Mouse (Mus musculus) forebrain, embryonic 11.5 days (tissue): Measurements from ENCODE around the gene Arl8b. TPM values are rescaled to one million over a fixed set of nuclear protein-coding genes. Genes with fewer than 3 reads are reported as not detected.
A peak's percentile ranks its signal among the peaks of the same experiment; 100 is the strongest.
"Not testable (repeated sequence)": the region's sequence is repeated elsewhere in the genome, so short reads cannot be mapped to it uniquely, and the experiment has no call there.

Experiments used
- ATAC-seq: fragments of 200-750 bp; cut with Nextera tagmentation; replicated peaks from 2 replicates; pipeline ENCODE4 v1.8.0; 2017; ENCODE audit warnings: moderate TSS enrichment; ENCODE audit not compliant: low FRiP score
- DNase-seq: peaks from one replicate; pipeline ENCODE4 v3.0.0-alpha.2; 2017; ENCODE audit warnings: low spot score
- H3K27ac ChIP-seq: fragments of 300-500 bp; sonication (generic); 2 replicates; pipeline ENCODE4 v1.5.1; 2014; ENCODE audit warnings: low read depth, low read length
- H3K27me3 ChIP-seq: fragments of 300-500 bp; sonication (generic); 2 replicates; pipeline ENCODE4 v1.6.1; 2014; ENCODE audit warnings: mild to moderate bottlenecking, low read length, mixed read lengths; ENCODE audit not compliant: control insufficient read depth, insufficient read depth
- H3K36me3 ChIP-seq: fragments of 300-500 bp; sonication (generic); 2 replicates; pipeline ENCODE4 v1.6.1; 2014; ENCODE audit warnings: mild to moderate bottlenecking, low read length, moderate library complexity, mixed read lengths; ENCODE audit not compliant: control insufficient read depth, insufficient read depth
- H3K4me1 ChIP-seq: fragments of 300-500 bp; sonication (generic); replicated peaks from 2 replicates; pipeline ENCODE4 v1.6.1; 2014; ENCODE audit warnings: low read length, mixed read lengths; ENCODE audit not compliant: control insufficient read depth, insufficient read depth
- H3K4me2 ChIP-seq: fragments of 300-500 bp; sonication (generic); 2 replicates; pipeline ENCODE4 v1.6.1; 2014; ENCODE audit warnings: low read depth, mild to moderate bottlenecking, low read length, moderate library complexity, mixed read lengths; ENCODE audit not compliant: severe bottlenecking
- H3K4me3 ChIP-seq: fragments of 300-500 bp; sonication (generic); 2 replicates; pipeline ENCODE4 v1.5.1; 2014; ENCODE audit warnings: low read depth, low read length
- H3K9ac ChIP-seq: fragments of 300-500 bp; sonication (generic); 2 replicates; pipeline ENCODE4 v1.6.1; 2014; ENCODE audit warnings: low read length
- H3K9me3 ChIP-seq: fragments of 300-500 bp; sonication (generic); 2 replicates; pipeline ENCODE4 v1.6.1; 2016; ENCODE audit warnings: low read length, mixed read lengths; ENCODE audit not compliant: control insufficient read depth
- WGBS: fragments of 180-500 bp; shearing (Covaris S2); extraction: QIAGEN DNeasy Blood & Tissue Kit; methylation state at CpG from one replicate; pipeline ENCODE4 v1.1.7; 2014; 5-methylcytosine and 5-hydroxymethylcytosine counted together
- polyA plus RNA-seq: library from polyadenylated mRNA; unstranded; fragments of >200 nt; fragmentation: Nextera tagmentation; extraction: Ambion mirVana; gene quantifications from 2 replicates; pipeline ENCODE4 v1.2.1, GENCODE M21; 2014

Arl8b gene
- polyA plus RNA-seq, 1 experiment from 2014 or later = 79.5 TPM

DNA sequence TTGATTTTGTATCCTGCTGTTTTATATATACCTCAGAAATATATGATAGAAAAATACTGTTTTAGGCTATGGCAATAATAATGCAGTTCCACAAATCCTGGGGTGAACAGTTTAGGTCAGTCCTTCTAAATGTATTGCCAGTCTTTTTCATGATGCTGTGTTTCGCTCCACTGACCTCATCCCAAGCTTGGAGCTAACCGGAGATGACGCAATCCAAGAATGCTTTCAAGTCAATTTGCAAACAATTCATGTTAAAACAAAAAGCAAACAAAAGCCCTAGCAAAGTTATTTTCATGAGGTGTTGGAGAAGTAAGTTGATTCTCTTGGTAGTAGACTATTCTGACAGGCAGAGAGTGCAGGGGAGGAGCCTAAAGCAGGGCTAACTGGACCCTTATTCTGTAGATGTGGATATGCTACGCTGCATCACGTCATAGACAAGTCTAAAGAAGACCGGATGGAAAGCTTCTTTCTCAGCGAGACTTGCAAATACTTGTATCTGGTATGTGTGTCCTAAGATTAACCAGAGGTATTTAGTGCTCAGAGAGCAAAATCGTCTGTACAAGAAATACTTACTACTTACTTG, 69.3 kb downstream of the Arl8b start:
- no peaks in the 10 kb centered on the region for H3K4me1 ChIP-seq
- WGBS = 93% methylated on average over 8 of the region's 8 CpGs

DNA sequence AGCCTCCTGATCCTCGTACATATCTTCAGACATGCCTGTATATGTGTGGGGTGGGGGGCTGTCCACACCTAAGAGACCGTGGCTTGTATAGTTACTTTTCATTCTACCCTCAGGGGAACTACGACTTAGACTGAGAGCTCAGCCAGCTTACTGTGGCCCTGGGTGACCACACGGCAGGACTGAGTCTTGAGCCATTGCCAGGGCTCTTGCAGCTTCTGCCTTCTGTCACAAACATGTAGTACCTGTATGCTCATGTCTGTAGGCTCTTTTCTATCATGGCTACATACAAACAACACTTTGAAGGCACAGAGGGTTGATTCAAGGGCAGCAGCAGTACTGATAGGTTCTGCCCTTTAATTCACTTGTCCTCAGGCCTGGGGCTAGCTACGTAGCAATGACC, 70.1 kb downstream of the Arl8b start:
- WGBS = 91% methylated on average over 5 of the region's 5 CpGs

More for the DNA sequence above, 69.3 kb downstream of the Arl8b start:
- Histone ChIP-seq H3K4me2 (no peak overlapping the region), H3K4me3 (no peak overlapping the region), H3K36me3 (no peaks in the 10 kb centered on the region; the same call in 1 of the 2 replicates), H3K9ac (no peak overlapping the region), H3K27ac (no peak overlapping the region), H3K27me3 (no peaks in the 10 kb centered on the region), H3K9me3 (no peaks in the 10 kb centered on the region)
- ATAC-seq (no peak), DNase-seq (no peak)

DNA sequence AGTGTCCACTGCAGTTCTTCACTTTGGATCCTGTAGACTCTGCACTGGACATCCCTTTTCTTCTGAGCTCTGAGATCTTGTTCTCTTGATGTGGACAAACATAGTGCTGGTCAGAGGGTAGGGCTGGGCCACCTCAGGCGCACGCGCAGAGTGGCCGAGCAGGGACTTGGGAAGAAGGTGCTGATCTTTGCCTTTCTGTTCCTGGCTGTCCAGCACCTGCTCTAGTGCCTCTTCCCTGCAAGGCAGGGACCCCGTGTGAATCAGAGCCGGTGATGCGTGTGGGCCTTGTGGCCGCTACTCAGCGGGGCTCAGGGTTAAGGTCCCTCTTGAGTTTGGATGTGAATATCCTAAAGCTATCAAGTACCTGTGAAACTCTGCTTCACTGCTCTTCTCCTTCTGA, 75.7 kb downstream of the Arl8b start:
- no peaks in the 10 kb centered on the region for H3K27me3 ChIP-seq
- H3K9ac ChIP-seq = no peak overlapping the region
- H3K4me1 ChIP-seq = no peaks in the 10 kb centered on the region
- no peak overlapping the region for H3K4me2 ChIP-seq
- ATAC-seq (no peak), DNase-seq (no peak)
- H3K4me3 ChIP-seq = no peak overlapping the region
- no peak overlapping the region for H3K27ac ChIP-seq
- no peaks in the 10 kb centered on the region for H3K9me3 ChIP-seq
- H3K36me3 ChIP-seq = no peaks in the 10 kb centered on the region; the same call in 1 of the 2 replicates
- 96% methylated on average over 9 of the region's 9 CpGs for WGBS

More for the DNA sequence above, 70.1 kb downstream of the Arl8b start:
- Histone ChIP-seq H3K4me3 (no peak overlapping the region), H3K4me1 (no peaks in the 10 kb centered on the region), H3K27ac (no peak overlapping the region), H3K4me2 (no peak overlapping the region), H3K27me3 (no peaks in the 10 kb centered on the region), H3K36me3 (no peaks in the 10 kb centered on the region; the same call in 1 of the 2 replicates), H3K9ac (no peak overlapping the region), H3K9me3 (no peaks in the 10 kb centered on the region)
- DNase-seq (no peak), ATAC-seq (no peak)

DNA sequence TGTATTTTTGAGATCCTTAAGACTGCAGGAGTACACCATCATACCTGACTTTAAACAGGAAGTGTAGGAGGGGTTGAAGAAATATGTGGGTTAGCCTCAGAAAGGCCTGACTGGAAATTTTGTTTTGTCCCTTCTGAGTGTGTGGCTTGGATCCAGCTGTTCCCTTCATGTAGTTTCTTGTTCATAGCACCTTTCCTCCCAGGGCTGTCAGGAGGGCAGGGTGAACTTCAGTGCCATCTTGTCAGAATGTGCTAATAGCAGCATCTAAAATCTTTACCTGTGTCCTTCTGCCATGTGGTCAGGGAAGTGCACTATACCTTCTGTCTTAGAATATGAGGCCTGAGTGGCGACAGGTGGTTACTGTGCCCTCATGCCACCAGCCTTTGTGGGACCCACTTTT, 78.3 kb downstream of the Arl8b start:
- no peak overlapping the region for H3K4me2 ChIP-seq
- no peaks in the 10 kb centered on the region for H3K27me3 ChIP-seq
- H3K27ac ChIP-seq = no peak overlapping the region
- DNase-seq (no peak), ATAC-seq (no peak)
- H3K9me3 ChIP-seq = no peaks in the 10 kb centered on the region
- H3K9ac ChIP-seq = no peak overlapping the region
- no peak overlapping the region for H3K4me3 ChIP-seq
- no peaks in the 10 kb centered on the region; the same call in 1 of the 2 replicates for H3K36me3 ChIP-seq
- 96% methylated on average over 1 of the region's 1 CpGs for WGBS
- no peaks in the 10 kb centered on the region for H3K4me1 ChIP-seq

DNA sequence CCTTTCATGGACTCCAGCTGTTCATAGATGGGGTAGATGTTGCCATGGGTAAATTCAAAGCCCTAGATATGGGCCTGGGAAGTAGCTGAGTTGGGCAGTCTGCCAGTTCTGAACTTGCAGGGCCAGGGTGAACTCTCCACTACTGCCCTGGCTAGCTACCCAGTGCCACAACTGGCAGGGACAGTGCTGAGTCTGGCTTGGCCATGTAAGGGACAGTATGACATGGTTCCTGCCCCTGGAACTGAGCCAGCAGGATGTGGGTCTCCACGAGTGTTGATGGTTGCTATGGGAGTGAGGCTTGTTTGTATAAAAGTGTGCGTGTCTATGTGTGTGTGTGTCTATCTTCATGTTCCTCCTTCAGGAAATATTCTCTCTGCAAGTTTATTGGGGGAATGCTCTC, 79.6 kb downstream of the Arl8b start:
- H3K36me3 ChIP-seq = no peaks in the 10 kb centered on the region; the same call in 1 of the 2 replicates
- H3K9me3 ChIP-seq = no peaks in the 10 kb centered on the region
- ATAC-seq (0 out of 2 replicates have a peak, but pooled peaks have one; percentile 7), DNase-seq (no peak)
- no peaks in the 10 kb centered on the region for H3K4me1 ChIP-seq
- H3K4me2 ChIP-seq = no peak overlapping the region
- H3K27ac ChIP-seq = no peak overlapping the region
- 86% methylated on average over 2 of the region's 2 CpGs for WGBS
- no peak overlapping the region for H3K4me3 ChIP-seq
- H3K9ac ChIP-seq = no peak overlapping the region
- no peaks in the 10 kb centered on the region for H3K27me3 ChIP-seq

DNA sequence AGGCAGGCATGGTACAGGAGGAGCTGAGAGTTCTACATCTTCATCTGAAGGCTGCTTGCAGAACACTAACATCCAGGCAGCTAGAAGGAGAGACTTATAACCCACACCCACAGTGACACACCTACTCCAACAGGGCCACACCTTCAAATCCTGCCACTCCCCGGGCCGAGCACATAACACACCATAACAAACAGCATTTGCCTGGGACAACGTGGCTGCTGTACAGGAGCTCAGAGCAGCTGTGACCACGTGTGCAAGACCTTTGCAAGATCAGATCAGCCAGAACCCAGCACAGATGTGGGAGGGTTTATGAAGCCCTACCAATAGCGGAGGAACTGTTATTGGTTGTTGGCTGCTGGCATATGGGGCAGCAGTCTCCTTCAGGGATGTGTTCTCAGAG, 83.4 kb downstream of the Arl8b start:
- Histone ChIP-seq H3K36me3 (no peaks in the 10 kb centered on the region; the same call in 1 of the 2 replicates), H3K27ac (no peak overlapping the region), H3K4me2 (no peak overlapping the region), H3K9me3 (no peaks in the 10 kb centered on the region), H3K27me3 (no peaks in the 10 kb centered on the region), H3K4me1 (no peaks in the 10 kb centered on the region), H3K9ac (no peak overlapping the region), H3K4me3 (no peak overlapping the region)
- no peak for DNase-seq
- whole genome bisulfite sequencing = 86% methylated on average over 5 of the region's 5 CpGs
- ATAC-seq = no peak

DNA sequence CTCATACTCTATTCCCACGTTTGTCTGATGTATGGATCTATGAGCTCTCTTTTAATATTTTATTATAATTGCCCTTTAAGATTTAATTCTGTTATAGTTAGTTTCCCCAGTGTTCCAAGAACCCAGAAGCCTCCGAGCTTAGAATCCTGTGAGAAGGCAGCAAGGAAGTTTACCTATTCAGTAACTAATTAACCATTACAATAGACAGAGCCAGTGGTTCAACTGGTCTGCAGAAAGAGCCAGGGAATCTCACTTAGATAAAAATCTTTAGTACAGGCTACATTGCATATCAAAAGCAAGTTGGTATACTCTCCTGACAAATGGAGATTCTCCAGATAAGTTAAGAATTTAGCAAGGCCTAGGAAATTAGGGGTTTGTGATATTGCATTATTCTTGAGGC, 86.1 kb downstream of the Arl8b start:
- WGBS = 50% methylated on average over 2 of the region's 2 CpGs
- not testable (repeated sequence) for ATAC-seq, H3K4me2 ChIP-seq

DNA sequence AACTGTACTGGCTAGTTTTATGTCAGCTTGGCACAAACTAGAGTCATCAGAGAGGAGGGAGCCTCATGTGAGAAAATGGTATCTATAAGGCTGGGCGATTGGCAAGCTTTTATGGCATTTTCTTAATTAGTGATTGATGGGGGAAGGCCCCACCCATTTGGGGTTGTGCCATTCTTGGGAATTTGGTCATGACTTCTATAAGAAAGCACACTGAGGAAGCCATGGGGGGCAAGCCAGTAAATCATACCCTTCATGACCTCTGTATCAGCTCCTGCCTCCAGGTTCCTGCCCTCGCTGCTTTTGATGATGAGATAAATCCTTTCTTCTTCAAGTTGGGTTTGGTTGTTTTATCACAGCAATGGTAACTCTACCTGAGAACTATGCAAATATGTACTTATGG, 87.5 kb downstream of the Arl8b start:
- WGBS = 92% methylated on average over 2 of the region's 2 CpGs
- H3K4me3 ChIP-seq = no peak overlapping the region
- H3K9me3 ChIP-seq = no peaks in the 10 kb centered on the region
- DNase-seq (no peak), ATAC-seq (no peak)
- H3K27ac ChIP-seq = no peak overlapping the region
- H3K36me3 ChIP-seq = no peaks in the 10 kb centered on the region
- H3K27me3 ChIP-seq = no peaks in the 10 kb centered on the region
- H3K4me1 ChIP-seq = no peaks in the 10 kb centered on the region
- H3K4me2 ChIP-seq = no peak overlapping the region
- H3K9ac ChIP-seq = no peak overlapping the region

More for the DNA sequence above, 86.1 kb downstream of the Arl8b start:
- not testable (repeated sequence) for H3K27me3 ChIP-seq, H3K9me3 ChIP-seq, H3K4me3 ChIP-seq, H3K4me1 ChIP-seq, H3K27ac ChIP-seq, H3K36me3 ChIP-seq, DNase-seq, H3K9ac ChIP-seq

DNA sequence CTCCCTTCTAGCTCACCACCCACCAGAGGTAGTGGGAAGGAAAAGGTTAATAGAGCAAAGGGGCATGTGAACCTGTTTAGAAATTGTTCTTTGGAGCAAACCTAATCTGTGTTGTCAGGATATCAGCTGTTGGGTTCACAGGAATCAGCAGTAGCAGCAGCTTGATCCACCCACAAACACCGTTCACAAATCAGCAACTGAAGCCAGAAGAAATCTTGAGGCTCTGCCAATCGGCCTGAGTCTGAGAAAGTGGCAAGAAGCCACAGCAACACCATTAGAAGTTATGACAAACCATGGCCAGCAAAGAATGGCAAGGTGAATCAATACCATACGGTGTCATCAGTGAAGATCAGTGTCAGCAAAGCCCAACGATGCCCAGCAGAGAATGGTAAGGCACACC, 88.4 kb downstream of the Arl8b start:
- no peak overlapping the region for H3K9ac ChIP-seq
- no peak for DNase-seq
- ATAC-seq = no peak
- WGBS = 85% methylated on average over 4 of the region's 4 CpGs
- no peak overlapping the region for H3K4me2 ChIP-seq
- no peaks in the 10 kb centered on the region for H3K36me3 ChIP-seq
- H3K4me3 ChIP-seq = no peak overlapping the region
- no peaks in the 10 kb centered on the region for H3K9me3 ChIP-seq
- H3K27ac ChIP-seq = no peak overlapping the region
- H3K4me1 ChIP-seq = no peaks in the 10 kb centered on the region
- no peaks in the 10 kb centered on the region for H3K27me3 ChIP-seq
